Mouse (Mus musculus) skeletal muscle tissue, adult 2 months (tissue): ENCODE results near the gene Ckap5.
"Not testable (repeated sequence)": the region's sequence is repeated elsewhere in the genome, so short reads cannot be mapped to it uniquely, and the experiment has no call there.

Source experiments
- DNase-seq: peaks from one replicate; pipeline ENCODE4 v3.0.0-alpha.2; 2012; ENCODE audit warnings: low read depth, low spot score

Gene Ckap5

GRCm38 (mm10) chr2:91526294-91527146 lies at the start of gene Ckap5:
TSS of gene Ckap5 (plus strand) at chr2:91526762.
- peak; percentile 83 for DNase-seq

GRCm38 (mm10) chr2:91476841-91477240 lies 49.7 kb upstream of the Ckap5 start:
- DNase-seq, result no peak

GRCm38 (mm10) chr2:91480399-91480801 lies 46.2 kb upstream of the Ckap5 start:
- no peak for DNase-seq

GRCm38 (mm10) chr2:91480805-91481514 lies 45.6 kb upstream of the Ckap5 start:
- peak; percentile 64 for DNase-seq

- DNase-seq, result no peak
These were observed 41.9 kb upstream of the Ckap5 start for GRCm38 (mm10) chr2:91484698-91485097.

GRCm38 (mm10) chr2:91485256-91485655 lies 41.3 kb upstream of the Ckap5 start:
- no peak for DNase-seq

- not testable (repeated sequence) for DNase-seq
These were observed 39.3 kb upstream of the Ckap5 start for GRCm38 (mm10) chr2:91487295-91487694.

GRCm38 (mm10) chr2:91492071-91492635 lies 34.4 kb upstream of the Ckap5 start:
- DNase-seq, result no peak

GRCm38 (mm10) chr2:91493981-91494380 lies 32.6 kb upstream of the Ckap5 start:
- no peak for DNase-seq

- DNase-seq, result no peak
These were observed 28.4 kb upstream of the Ckap5 start for GRCm38 (mm10) chr2:91498093-91498719.

GRCm38 (mm10) chr2:91508076-91508475 lies 18.5 kb upstream of the Ckap5 start:
- no peak for DNase-seq

GRCm38 (mm10) chr2:91517186-91517585 lies 9.4 kb upstream of the Ckap5 start:
- no peak for DNase-seq

- DNase-seq, result no peak
These were observed 555 bp downstream of the Ckap5 start for GRCm38 (mm10) chr2:91527147-91527486.

GRCm38 (mm10) chr2:91537588-91538205 lies 11.1 kb downstream of the Ckap5 start:
- peak; percentile 83 for DNase-seq

- DNase-seq, result no peak
These were observed 41.6 kb downstream of the Ckap5 start for GRCm38 (mm10) chr2:91568125-91568524.

- DNase-seq, result no peak
These were observed 54.3 kb downstream of the Ckap5 start for GRCm38 (mm10) chr2:91580894-91581293.

GRCm38 (mm10) chr2:91586242-91586641 lies 59.7 kb downstream of the Ckap5 start:
- DNase-seq, result no peak

- DNase-seq, result no peak
These were observed 73.9 kb downstream of the Ckap5 start for GRCm38 (mm10) chr2:91600475-91600874.

- no peak for DNase-seq
These were observed 75.8 kb downstream of the Ckap5 start for GRCm38 (mm10) chr2:91602389-91602788.

- DNase-seq, result not testable (repeated sequence)
These were observed 82.8 kb downstream of the Ckap5 start for GRCm38 (mm10) chr2:91609370-91609769.

GRCm38 (mm10) chr2:91622356-91622755 lies 95.8 kb downstream of the Ckap5 start:
- DNase-seq, result no peak

GRCm38 (mm10) chr2:91623366-91623765 lies 96.8 kb downstream of the Ckap5 start:
- DNase-seq, result not testable (repeated sequence)
